Mouse (Mus musculus): ENCODE data around the gene Abca16.

- TF ChIP-seq CTCF (IDR thresholded peaks at IDR 0.05; ENCODE audit: low read depth): peak; percentile 32
- TF ChIP-seq EP300 (IDR thresholded peaks at IDR 0.05; ENCODE audit: low read depth): no peak
Observed at GRCm38 (mm10) chr7:120361159-120361558, 48.3 kb upstream of the Abca16 start.

Data from liver, embryonic 14.5 days (tissue).